Mouse (Mus musculus) B cell, adult 2 months (primary cell): ENCODE results near the gene Sema3f.

Experiments
- DNase-seq, 2 experiments: peaks; one replicate each; pipeline ENCODE4 v3.0.0; 2022

Sema3f gene

GRCm38 (mm10) chr9:107714221-107714952 is 4.1 kb upstream of the Sema3f start:
- no peak for DNase-seq

DNA sequence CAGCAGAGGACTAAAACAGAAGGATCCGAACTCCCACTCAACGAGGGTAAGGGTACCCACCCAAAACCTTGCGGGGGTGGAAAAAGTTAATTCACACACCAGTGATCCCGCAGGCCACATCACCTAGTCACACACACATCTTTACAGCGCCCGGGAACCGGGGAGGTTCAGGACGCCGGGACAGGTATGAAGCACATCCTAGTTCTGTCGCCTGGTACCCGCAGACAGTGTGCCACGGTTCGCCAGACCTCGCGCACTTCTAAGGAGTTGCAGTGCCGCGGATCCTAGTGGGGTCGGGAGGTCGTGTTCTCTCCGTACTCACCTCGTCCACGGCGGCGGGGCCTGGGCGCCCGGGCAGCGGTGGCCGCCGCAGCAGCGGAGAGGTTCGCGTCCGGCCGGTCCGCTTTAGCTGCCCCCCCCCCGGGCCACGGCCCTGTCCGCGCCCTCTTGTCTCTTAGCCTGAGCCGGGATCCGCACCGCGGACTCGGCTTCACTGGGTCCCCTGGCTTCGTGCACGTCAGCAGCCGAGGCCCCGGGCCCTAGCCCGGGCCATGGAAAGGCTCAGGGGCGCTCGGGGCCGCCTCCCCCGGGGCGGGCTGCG is 1.1 kb downstream of the Sema3f start:
- DNase-seq, result peak in 1 of 2 experiments; percentile 18

DNA sequence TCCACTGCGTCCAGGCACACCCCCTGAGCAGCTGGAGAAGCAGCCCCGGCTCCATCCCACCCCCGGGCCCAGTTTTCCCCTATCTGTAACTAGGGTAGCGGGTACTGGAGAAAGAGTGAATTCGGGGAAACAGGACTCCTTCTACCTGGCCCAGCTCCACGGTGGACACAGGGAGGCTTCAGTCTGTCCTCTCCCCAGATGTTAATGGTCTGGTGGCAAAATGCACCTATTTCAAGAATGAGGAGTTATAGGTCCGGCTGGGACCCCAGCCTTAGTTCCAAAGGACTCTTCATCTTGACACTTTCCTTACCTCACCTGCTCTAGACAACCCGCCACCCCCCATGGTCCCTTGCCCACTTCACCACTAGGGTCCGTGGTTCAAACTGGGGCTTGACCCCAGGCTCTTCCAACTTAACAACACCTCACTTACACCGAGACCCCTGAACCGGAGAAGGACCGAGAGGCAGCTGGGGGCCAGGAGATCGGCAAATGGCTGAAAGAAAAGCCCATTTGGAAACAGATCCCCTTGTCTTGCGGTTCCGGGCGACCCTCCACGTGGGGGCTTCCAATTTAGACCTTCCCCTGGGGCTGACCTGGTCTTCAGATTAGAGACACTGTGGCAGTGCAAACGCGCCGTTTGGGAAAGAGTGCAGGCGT is 1.7 kb downstream of the Sema3f start:
- no peak for DNase-seq

DNA sequence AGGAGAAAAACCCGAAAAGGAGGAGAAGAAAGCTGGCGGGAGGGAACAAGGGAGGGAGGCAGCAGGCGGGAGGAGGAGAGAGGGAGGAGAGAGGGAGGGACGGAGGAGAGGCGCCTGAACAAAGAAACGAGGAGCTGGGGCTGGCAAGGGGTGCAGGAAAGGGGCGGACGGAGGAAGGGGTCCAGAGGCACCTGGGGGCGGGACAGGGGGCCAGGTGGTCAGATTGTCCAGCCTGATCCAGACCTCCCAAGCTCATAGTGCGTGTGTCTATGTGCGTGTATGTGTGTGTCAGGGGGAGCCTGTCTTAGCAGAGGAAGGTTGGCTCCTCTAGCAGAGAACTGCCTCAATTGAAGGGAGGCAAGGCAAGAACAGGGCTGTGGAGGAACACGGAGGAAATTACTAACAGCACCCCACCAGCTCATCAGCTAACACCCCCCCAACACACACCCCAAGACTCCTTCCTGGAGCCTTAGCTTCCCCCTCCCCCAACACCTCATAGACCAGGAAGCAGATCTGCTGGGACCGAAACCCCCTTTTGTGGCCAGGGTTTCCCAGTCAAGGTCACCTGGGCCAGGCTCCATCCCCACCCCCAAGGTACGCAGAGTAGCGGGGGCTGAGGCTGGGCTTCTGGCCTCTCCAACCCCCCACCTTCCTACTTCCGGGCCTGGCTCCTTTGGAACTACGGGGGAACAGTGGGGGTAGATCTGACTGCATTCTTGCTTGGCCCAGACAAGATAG is 2.4 kb downstream of the Sema3f start:
- DNase-seq, result no peak

GRCm38 (mm10) chr9:107706781-107707211 is 3.5 kb downstream of the Sema3f start:
- no peak for DNase-seq

DNA sequence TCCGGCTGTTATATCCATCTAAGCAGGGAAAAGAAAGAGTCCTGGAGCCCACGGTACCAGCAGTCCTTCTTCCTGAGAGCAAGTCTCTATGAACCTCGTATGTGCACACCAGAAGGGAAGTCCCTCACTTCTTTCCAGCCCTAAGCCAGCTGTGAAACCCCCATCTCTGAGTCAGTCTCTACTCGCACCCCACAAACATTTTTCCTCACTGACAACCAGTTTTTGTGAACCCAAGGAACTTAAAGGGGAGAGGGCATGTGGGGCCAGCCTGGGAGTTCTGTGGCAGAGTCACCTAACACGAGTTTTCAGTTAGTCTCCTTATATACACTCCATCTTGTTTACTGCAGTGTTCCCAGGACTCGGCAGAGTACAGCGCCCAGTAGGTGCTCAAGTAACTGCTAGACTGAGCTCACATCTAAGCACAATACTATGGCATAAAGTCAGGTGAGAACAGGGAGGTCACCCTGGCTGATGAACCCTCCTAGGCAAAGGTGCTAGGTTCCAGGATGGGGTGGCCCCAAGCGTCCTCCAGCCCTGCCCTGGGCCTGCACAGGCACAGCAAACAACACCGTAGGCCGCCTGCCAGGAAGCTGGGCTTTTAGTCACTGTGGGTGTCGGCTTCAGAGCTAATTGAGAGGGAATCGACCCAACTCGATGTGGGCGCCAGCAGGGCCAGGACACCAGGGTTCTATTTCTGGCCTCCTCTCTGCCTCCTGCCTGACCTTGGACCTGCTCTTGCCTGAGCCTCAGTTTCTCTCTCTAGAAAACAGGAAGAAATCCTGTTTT is 6.7 kb downstream of the Sema3f start:
- DNase-seq, result no peak

GRCm38 (mm10) chr9:107702606-107703185 is 7.6 kb downstream of the Sema3f start:
- DNase-seq, result no peak

DNA sequence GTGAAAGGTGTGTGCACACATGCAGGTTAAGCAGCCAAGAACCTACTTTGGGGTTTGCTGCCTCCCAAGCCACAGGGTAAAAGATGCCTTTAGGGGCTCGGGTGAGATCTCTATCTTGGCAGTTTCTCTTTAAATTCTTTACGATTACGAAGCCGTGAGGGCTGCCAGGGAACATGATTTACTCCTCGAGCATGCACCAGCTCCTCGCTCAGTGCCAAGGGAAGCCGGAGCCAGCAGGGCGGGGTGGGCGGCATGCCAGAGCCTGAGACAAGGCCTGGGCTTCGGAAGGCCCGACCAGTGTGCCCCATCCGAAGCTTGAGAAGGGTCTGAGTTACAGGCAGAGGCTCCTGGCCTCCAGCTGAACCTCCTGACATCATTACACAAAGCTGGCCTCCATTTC is 8.7 kb downstream of the Sema3f start:
- DNase-seq, result no peak

DNA sequence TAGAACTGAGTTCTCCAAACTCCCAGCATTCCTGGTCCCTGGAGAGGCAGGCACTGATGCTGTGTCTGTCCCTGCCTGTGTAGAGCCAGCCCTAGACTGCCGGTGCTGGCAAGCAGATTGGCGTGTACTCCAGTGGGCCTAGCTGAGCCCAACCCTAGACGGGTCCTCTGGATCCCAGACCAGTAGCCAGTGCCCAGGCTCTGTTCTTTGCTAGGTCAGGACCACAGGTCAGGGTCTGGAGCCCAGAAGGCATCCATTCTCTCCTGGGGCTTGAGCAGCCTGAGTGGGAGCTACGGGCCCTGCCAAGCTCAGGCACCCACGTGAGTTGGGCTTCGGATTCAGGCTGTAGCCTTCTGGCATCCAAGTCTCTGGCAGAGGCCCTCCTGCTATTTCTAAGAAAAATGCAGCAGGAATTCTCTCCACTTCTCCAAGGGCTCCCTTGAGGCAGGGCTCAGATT is 10.1 kb downstream of the Sema3f start:
- no peak for DNase-seq

DNA sequence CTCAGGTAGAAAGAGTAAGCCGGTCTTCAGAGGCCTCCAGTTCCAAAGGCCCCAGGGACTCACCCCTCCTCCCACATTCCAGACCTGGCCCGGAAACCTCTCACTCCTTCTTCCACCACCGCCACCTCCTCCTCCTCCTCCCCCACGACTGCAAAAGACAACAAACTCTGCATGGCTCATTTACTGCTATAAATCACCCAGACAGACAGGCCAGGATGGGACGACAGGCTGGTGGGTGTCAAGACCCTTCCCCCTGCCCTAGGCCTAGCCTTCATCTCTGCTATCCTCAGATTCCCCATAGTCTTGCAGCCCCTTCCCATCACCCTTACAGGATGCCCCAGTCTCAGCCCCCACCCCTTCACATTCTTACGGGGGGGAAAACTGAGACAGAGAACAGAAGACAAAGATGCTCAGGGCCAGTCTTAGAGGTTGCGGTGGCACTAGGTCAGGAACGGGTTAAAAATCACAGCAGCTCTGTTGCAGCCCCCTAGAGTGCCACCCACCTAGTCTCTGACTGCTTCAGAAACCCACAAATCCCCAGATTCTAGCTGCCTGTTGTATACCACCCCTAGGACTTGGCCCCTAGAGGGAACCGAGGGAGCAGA is 10.8 kb downstream of the Sema3f start:
- no peak for DNase-seq

DNA sequence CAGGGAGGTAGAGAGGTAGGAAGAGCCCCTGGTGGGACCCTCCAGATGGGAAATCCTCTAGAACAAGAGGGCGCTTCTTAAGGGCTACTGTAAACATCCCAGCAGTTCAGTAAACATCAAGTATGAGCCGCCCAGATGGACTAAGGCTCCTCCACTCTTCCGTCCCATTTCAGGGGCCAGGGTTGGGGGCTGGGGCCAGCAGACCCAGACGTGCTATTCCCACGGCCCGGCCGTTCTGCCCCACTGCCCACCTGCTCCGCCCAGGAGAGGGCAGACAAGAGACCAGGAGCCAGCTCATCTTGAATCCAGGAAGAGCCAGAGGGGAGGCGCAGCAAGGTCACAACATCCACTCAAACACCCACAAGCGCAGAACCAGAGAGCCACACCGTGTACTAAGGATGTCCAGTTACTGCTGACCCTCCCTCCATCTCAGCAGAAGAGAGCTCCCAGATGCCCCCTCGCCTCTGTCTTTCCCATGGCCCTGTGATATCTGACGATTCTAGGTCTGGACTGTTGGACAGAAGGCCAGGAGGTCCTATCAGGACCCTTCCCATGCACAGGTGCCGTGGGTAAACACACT is 11.6 kb downstream of the Sema3f start:
- no peak for DNase-seq

DNA sequence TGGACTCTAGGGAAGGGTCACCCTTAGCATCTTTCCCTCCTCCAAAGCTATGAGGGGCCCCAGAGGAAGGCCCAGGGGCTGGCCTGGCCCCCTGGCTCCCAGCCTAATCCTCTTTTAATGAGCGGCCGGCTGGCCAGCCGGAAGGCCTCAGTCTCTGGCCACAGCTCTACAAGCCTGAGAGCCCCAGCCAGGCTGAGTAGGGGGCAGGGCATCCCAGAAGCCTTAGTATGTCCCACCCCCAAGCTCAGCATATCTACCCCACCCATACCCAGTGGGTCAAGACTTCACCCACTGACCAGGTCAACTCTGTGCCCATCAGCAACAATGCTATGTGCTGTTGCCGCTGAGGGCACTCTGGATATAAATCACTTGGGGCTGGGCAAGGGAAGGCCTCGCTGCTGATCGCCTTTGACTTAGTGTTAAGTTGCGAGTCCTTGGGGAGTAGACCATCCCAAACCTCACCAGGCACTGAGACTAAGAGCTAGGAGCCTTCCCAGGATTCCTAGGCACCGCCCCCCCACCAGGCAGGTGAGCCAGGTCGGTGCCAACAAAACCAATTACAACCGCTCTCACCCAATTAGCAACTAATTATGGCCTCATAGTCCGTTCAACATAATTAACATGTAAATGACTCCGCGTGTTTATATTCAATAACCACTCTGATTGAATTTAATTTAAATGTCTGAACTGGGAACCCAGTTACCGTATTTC is 12.3 kb downstream of the Sema3f start:
- DNase-seq, result no peak

DNA sequence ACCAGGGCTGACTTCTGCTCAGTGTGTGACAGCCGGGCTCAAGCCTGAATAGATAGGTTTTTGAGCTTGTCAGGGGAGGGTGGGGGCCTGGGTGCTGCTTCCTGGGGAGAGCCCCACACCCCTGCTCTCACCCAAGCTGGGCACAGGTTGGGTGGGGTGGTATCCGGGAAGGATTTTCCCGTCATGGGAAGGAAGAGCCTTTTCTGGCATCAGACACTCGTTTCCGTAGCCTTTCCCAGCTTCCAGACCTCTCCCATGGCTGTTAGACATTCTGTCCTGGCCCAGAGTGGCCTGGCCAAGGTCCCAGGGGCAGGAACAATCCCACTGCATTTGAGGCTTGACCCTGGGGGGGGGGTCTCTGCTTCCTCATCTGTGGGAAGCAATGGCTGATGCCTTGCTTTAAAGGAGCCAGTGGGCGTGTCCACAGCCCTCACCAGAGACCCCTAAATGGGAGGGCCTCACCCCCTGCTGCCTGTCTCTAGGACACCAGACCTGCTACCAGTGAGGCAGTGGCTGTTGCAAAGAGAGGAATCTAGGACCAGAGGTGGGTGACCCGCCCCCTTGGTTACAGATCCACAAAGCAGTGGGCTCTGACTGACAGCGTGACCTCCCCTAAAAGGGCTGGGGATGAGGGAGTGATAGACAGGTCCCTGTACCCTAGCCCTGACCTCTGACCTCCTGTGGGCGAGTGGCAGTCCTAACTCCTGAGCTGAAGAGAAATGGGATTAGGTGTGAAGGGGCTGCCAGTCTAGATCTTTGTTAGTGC is 13.2 kb downstream of the Sema3f start:
- no peak for DNase-seq

- no peak for DNase-seq
Measured at GRCm38 (mm10) chr9:107696106-107696479, 14.2 kb downstream of the Sema3f start.

DNA sequence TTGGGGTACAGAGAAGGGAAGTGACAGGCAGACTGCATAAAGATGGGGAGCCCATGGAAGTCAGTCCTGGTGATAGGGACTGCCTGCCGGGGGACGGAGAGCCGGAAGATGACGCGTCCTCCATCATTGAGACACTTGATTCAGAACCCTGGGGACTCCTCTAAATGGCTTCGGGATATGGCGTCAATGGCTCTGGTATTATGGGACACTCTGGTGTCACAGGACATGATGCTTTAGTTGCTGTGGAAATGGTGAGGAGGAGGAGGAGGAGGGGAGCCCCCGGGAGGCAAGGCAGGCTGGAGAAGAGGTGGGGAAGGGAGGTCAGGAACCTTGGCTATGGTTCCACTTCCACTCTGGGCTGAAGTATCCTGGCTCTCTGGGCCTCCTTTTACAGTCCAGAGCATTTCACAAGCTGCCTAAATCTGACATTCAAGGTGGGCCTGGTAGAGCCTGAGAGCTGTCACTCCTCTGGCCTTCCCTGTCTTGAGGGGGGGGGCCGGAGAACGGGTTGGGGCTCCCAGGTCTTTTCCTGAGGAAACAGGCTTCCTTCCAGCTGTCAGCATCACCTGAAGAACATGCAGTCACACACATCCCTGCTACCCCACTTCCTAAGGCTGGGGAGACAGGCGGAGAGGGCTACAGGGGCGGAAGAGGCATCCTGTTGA is 14.7 kb downstream of the Sema3f start:
- no peak for DNase-seq

- DNase-seq, result no peak
Measured at GRCm38 (mm10) chr9:107694627-107695026, 15.6 kb downstream of the Sema3f start.

- no peak for DNase-seq
Measured at GRCm38 (mm10) chr9:107693433-107693987, 16.8 kb downstream of the Sema3f start.

DNA sequence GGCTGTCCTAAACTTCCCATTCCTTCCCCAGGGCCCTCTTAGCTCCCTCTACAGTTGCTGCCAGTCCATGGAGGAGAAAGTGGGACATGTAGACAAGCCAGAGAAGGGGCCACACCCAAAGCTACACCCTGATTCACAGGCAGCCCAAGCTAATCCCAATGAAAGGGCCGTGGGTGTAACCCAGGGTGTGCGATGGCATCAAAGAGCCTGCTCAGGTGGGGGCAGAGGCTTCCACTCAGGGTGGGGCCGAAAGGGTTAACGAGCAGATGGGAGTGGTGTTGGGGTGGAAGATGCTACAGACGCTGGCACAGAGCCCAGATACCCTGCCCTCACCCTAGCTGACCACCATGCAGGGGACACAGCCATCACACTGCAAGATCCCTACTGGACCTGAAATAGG is 17.5 kb downstream of the Sema3f start:
- DNase-seq, result no peak

DNA sequence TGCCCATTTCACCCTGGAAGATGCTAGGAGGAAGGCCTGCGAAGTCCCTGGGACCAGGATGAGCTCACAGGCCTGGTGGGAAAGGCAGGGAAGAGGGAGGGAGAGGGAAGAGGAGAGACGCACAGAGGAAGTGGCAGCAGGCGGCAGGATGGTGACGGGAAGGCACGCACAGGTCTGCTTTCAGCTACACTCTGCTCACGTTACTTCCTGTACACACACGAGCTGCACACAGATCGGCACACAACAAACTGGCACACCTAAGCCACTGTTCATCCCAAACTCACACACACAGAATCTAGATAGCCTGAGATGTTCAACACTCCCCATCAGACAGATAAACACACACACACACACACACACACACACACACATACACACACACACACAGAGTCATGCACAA is 19.9 kb downstream of the Sema3f start:
- no peak for DNase-seq
